Mouse (Mus musculus) stomach, postnatal 0 days (tissue): Measurements from ENCODE around the gene Skap1. TPM values are rescaled to one million over a fixed set of nuclear protein-coding genes. Genes with fewer than 3 reads are reported as not detected.

Source experiments
- ATAC-seq: fragments of 200-750 bp; cut with Nextera tagmentation; 2 replicates; pipeline ENCODE4 v1.8.0; 2017; ENCODE audit not compliant: low FRiP score, low TSS enrichment
- DNase-seq: peaks from one replicate; pipeline ENCODE4 v3.0.0-alpha.2; 2016; ENCODE audit warnings: low spot score
- H3K27ac ChIP-seq: fragments of 300-500 bp; sonication (generic); replicated peaks from 2 replicates; pipeline ENCODE4 v1.5.1; 2014; ENCODE audit warnings: mild to moderate bottlenecking, control low read depth
- H3K27me3 ChIP-seq: fragments of 300-500 bp; sonication (generic); 2 replicates; pipeline ENCODE4 v1.6.1; 2014; ENCODE audit warnings: low read length; ENCODE audit not compliant: control insufficient read depth, insufficient read depth
- H3K36me3 ChIP-seq: fragments of 300-500 bp; sonication (generic); 2 replicates; pipeline ENCODE4 v1.6.1; 2014; ENCODE audit warnings: low read length, mixed read lengths; ENCODE audit not compliant: control insufficient read depth, insufficient read depth
- H3K4me1 ChIP-seq: fragments of 300-500 bp; sonication (generic); replicated peaks from 2 replicates; pipeline ENCODE4 v1.6.1; 2014; ENCODE audit warnings: antibody characterized with exemption; ENCODE audit not compliant: control insufficient read depth, insufficient read depth
- H3K4me2 ChIP-seq: fragments of 300-500 bp; sonication (generic); replicated peaks from 2 replicates; pipeline ENCODE4 v1.6.1; 2014; ENCODE audit warnings: low read depth, mild to moderate bottlenecking, control low read depth, moderate library complexity
- H3K4me3 ChIP-seq: fragments of 300-500 bp; sonication (generic); 2 replicates; pipeline ENCODE4 v1.5.1; 2014; ENCODE audit warnings: low read depth, low read length, control low read depth
- H3K9ac ChIP-seq: fragments of 300-500 bp; sonication (generic); 2 replicates; pipeline ENCODE4 v1.6.1; 2014; ENCODE audit warnings: mild to moderate bottlenecking, low read length, control low read depth, mixed read lengths
- H3K9me3 ChIP-seq: fragments of 300-500 bp; sonication (generic); 2 replicates; pipeline ENCODE4 v1.6.1; 2016; ENCODE audit warnings: low read length; ENCODE audit not compliant: control insufficient read depth
- CTCF ChIP-seq: IDR thresholded peaks from 2 replicates; pipeline ENCODE4 v1.5.1; 2016; ENCODE audit warnings: antibody characterized with exemption, low read depth, mild to moderate bottlenecking, moderate library complexity
- EP300 ChIP-seq: optimal IDR thresholded peaks from 2 replicates; pipeline ENCODE3; 2016; ENCODE audit warnings: antibody characterized with exemption
- WGBS: fragments of 180-500 bp; shearing (Covaris S2); extraction: QIAGEN DNeasy Blood & Tissue Kit; methylation state at CpG from one replicate; pipeline ENCODE4 v1.1.7; 2014; 5-methylcytosine and 5-hydroxymethylcytosine counted together
- polyA plus RNA-seq: library from polyadenylated mRNA; unstranded; fragments of >200 nt; fragmentation: Nextera tagmentation; extraction: Ambion mirVana; gene quantifications from 2 replicates; pipeline ENCODE4 v1.2.1, GENCODE M21; 2015

The Skap1 gene
- polyA plus RNA-seq, 1 experiment from 2014 or later = 0.56 TPM

- Histone ChIP-seq H3K4me1 (no peaks in the 10 kb centered on the region), H3K27me3 (no peaks in the 10 kb centered on the region), H3K9me3 (no peaks in the 10 kb centered on the region), H3K4me3 (no peak overlapping the region), H3K4me2 (no peak overlapping the region), H3K27ac (peak overlapping the region; percentile 59), H3K36me3 (peaks cover 11% of the 10 kb centered on the region; the same call in 1 of the 2 replicates), H3K9ac (no peak overlapping the region)
- DNase-seq = no peak
- no peak for ATAC-seq
- no peak for TF ChIP-seq EP300
- TF ChIP-seq CTCF = no peak
- WGBS = 70% methylated on average over 7 of the region's 7 CpGs
Observed at GRCm38 (mm10) chr11:96767096-96767495, 302.7 kb downstream of the Skap1 start.

GRCm38 (mm10) chr11:96768240-96768639 lies 303.8 kb downstream of the Skap1 start:
- Histone ChIP-seq H3K36me3 (peaks cover 14% of the 10 kb centered on the region; the same call in 1 of the 2 replicates), H3K9ac (no peak overlapping the region), H3K27ac (peak overlapping the region; percentile 40), H3K9me3 (no peaks in the 10 kb centered on the region), H3K4me1 (no peaks in the 10 kb centered on the region), H3K4me3 (no peak overlapping the region), H3K27me3 (no peaks in the 10 kb centered on the region), H3K4me2 (no peak overlapping the region)
- ATAC-seq (no peak), DNase-seq (no peak)
- WGBS = 55% methylated on average over 9 of the region's 9 CpGs
- TF ChIP-seq EP300 = no peak
- no peak for TF ChIP-seq CTCF

DNA sequence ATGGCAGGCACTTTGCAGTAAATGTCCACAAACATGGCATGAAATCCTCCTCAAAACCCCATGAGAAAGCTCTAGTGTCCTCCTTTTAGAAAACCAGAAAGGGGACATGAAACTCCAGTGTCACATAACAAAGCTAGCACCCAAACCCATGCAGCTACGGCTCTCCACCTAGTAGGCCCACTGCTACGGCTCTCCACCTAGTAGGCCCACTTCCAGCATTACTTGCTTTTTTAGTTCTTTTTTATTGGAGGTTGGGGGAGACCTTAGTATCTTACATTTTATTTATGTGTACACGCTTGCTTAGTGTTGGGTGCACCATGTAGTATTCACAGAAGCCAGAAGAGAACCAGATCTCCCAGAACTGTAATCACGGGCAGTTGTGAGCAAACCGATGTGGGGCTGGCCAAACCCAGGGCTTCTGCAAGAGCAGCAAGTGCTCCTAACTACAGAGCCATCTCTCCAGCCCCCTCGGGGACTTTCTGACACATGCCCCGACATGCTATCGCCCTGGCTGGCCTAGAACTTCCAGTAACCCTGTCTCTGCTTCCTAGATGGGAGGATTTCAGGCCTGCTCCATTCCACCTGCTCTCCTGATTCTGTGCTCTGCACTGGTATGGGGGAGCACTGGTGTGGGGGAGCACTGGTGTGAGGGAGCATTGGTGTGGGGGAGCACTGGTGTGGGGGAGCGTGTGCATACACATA lies 307.0 kb downstream of the Skap1 start:
- Histone ChIP-seq H3K9ac (no peak overlapping the region), H3K4me1 (no peaks in the 10 kb centered on the region), H3K27ac (no peak overlapping the region), H3K4me3 (no peak overlapping the region), H3K9me3 (no peaks in the 10 kb centered on the region), H3K27me3 (no peaks in the 10 kb centered on the region), H3K36me3 (peaks cover 14% of the 10 kb centered on the region; the same call in 1 of the 2 replicates), H3K4me2 (no peak overlapping the region)
- ATAC-seq = no peak
- WGBS = 93% methylated on average over 9 of the region's 9 CpGs
- no peak for TF ChIP-seq CTCF
- no peak for TF ChIP-seq EP300
- no peak for DNase-seq

DNA sequence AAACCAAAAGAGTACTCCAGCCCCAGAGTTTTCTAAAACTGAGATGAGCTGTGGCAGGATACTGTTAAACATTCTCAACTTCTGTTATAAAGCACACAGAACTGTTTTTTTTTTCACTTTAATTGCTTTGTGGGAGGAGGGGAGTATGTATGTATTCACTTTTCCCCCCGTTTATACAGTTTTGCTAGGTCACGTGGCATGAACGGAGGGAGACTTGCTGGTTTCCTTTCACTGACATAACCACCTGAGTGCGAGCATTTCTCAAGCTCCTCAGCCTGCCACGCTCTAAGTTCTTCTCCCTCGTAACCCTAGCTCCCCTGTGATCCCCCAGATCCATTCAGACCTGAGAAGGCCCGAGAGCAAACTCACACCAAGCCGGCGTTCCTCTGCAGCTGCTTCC lies 308.0 kb downstream of the Skap1 start:
- WGBS = 85% methylated on average over 9 of the region's 9 CpGs
- no peaks in the 10 kb centered on the region for H3K9me3 ChIP-seq
- no peak overlapping the region for H3K27ac ChIP-seq
- DNase-seq (no peak), ATAC-seq (no peak)
- no peaks in the 10 kb centered on the region for H3K4me1 ChIP-seq
- H3K4me3 ChIP-seq = no peak overlapping the region
- H3K36me3 ChIP-seq = peaks cover 14% of the 10 kb centered on the region; the same call in 1 of the 2 replicates
- H3K4me2 ChIP-seq = no peak overlapping the region
- H3K9ac ChIP-seq = no peak overlapping the region
- TF ChIP-seq EP300 = no peak
- no peak for TF ChIP-seq CTCF
- H3K27me3 ChIP-seq = no peaks in the 10 kb centered on the region

- Histone ChIP-seq H3K4me3 (no peak overlapping the region), H3K9me3 (no peaks in the 10 kb centered on the region), H3K27me3 (no peaks in the 10 kb centered on the region), H3K4me1 (no peaks in the 10 kb centered on the region), H3K9ac (no peak overlapping the region), H3K27ac (no peak overlapping the region), H3K36me3 (peaks cover 14% of the 10 kb centered on the region; the same call in 1 of the 2 replicates), H3K4me2 (no peak overlapping the region)
- WGBS = 83% methylated on average over 3 of the region's 3 CpGs
- DNase-seq (no peak), ATAC-seq (no peak)
- no peak for TF ChIP-seq EP300
- peak; percentile 50 for TF ChIP-seq CTCF
Observed at GRCm38 (mm10) chr11:96774536-96774935, 310.1 kb downstream of the Skap1 start.

DNA sequence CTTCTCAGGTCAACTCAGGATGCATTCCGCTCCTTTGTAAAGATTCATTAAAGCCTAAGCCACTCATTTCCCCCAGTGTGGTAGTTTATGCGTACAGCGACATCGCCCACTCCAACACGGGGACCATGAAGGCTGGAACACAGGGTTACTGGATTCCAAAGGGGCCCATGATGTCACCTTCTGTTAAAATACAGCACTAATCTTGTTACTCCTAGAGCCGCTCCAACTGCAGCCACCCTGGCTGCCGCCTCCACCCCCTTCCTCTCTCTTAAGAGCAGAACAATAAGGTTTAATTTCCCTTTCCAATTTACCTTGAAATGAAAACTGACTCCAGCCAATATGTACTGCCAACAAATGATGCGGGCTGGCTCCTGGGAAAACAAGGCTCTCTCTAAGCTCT lies 310.7 kb downstream of the Skap1 start:
- Histone ChIP-seq H3K27me3 (no peaks in the 10 kb centered on the region), H3K4me1 (no peaks in the 10 kb centered on the region), H3K36me3 (peaks cover 14% of the 10 kb centered on the region; the same call in 1 of the 2 replicates), H3K4me2 (no peak overlapping the region), H3K4me3 (no peak overlapping the region), H3K27ac (no peak overlapping the region), H3K9me3 (no peaks in the 10 kb centered on the region), H3K9ac (no peak overlapping the region)
- TF ChIP-seq CTCF = no peak
- TF ChIP-seq EP300 = no peak
- ATAC-seq (no peak), DNase-seq (no peak)
- WGBS = 88% methylated on average over 8 of the region's 8 CpGs
